Mouse (Mus musculus): ENCODE measurements at regions not wholly inside any gene's neighbourhood (a gene's known extent, or its start where the extent isn't known, plus 50 kb on each side); places are given as distances from the start of the nearest gene placed in this dataset.

GRCm38 (mm10) chr13:11490766-11491165 lies 616.0 kb downstream of the Ryr2 start:
- H3K27me3 ChIP-seq = no peaks in the 10 kb centered on the region
- ChIA-PET CTCF (no interaction called here), POLR2A (no interaction called here)
- TF ChIP-seq CTCF (IDR thresholded peaks at IDR 0.05) = no peak
- no peak for DNase-seq (ENCODE audit: low read depth, low spot score)
- ATAC-seq = no peak
- in situ Hi-C loops (cut with MboI; ENCODE audit: low pct_unique_long_range_greater_than_20kb) = no loop called here

DNA sequence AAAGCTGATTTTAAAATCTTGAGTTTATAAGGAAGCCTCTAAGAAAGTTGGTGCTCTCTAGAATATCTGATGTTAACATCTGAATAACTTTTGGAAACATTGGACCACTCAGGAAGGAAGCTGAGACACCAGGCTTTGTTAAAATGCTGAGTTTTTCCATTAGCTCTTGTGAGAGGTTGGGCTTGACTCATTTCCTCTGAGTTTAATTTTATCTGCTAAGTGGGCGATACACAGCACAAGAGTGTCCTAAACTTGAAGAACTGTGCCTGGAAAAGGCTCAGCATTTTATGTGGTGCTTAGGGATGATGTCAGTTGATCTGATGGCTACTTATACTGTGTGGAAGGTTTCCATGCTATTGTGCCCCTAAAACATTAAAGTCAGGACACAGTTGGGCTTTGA lies 623.6 kb downstream of the Ryr2 start:
- CTCF ChIA-PET = no interaction called here
- no peak for ATAC-seq
- TF ChIP-seq CTCF (IDR thresholded peaks at IDR 0.05) = no peak
- DNase-seq (ENCODE audit: low read depth, low spot score) = no peak
- no peaks in the 10 kb centered on the region for H3K27me3 ChIP-seq
- POLR2A ChIA-PET = interaction anchor here (0.7 kb wide), 1 partner anchor 635 kb away, joined by 3 read pairs; no protein-coding TSS in a partner anchor
- in situ Hi-C loops (cut with MboI; ENCODE audit: low pct_unique_long_range_greater_than_20kb) = no loop called here

DNA sequence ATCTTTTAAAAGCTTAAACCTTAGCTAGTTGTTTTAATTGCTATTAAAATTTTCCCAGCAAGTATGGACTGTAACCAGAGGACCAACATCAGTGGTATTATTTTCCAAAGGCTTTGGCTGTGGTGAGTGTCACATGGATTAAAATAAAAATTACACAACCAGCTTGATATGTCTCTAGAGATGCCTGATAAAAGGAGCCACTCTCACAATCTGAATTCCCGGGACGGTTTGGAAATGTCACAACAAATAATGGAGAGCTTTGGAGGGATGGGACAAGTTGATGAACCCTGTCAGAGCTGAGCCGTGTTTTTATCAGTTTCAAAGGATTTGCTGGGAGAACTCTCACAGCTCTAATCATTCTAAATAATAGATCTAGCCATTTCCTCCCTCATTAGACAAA lies 624.0 kb downstream of the Ryr2 start:
- ChIA-PET POLR2A (interaction anchor here (0.7 kb wide), 1 partner anchor 635 kb away, joined by 3 read pairs; no protein-coding TSS in a partner anchor), CTCF (no interaction called here)
- DNase-seq (ENCODE audit: low read depth, low spot score) (no peak), ATAC-seq (no peak)
- H3K27me3 ChIP-seq = no peaks in the 10 kb centered on the region
- in situ Hi-C loops (cut with MboI; ENCODE audit: low pct_unique_long_range_greater_than_20kb) = no loop called here
- TF ChIP-seq CTCF (IDR thresholded peaks at IDR 0.05) = no peak

DNA sequence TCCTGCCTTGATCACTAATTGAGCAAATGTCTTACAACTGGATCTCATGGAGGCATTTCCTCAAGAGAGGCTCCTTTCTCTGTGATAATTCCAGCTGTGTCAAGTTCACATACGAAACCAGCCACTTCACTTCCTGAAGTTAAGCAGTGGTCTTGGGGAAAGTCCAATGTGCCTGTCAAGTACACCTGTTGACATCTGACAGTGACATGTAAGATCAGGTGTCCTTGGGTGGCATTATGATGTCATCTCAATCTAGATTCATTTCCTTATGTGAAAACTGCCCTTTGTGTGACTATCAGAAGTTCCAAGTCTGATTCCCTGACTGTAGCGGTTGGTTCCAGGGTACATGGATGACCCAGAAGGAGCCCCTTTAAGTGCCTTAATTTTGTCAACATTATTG lies 646.5 kb downstream of the Ryr2 start:
- no peak for TF ChIP-seq CTCF (IDR thresholded peaks at IDR 0.05)
- ATAC-seq (no peak), DNase-seq (ENCODE audit: low read depth, low spot score) (no peak)
- ChIA-PET POLR2A (no interaction called here), CTCF (no interaction called here)
- in situ Hi-C loops (cut with MboI; ENCODE audit: low pct_unique_long_range_greater_than_20kb) = no loop called here
- H3K27me3 ChIP-seq = no peaks in the 10 kb centered on the region

DNA sequence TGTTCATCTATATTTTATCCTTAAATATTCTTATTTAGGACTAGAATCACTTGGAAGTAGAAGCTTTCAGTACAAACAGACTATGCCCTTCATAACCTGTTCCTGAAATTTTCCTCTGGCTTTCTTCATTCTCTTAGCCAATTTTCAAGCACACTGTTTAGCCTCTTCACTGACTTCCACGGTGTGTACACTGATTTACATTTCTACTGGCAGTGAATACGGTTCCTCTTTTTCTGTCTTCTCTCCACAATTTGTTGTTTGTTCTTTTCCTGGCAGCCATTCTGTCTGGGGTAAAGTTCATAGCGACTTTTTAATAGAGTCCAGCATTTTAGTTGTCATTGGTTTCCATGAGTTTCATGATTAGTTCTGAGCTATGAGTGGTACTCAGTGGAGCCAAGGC lies 651.6 kb downstream of the Ryr2 start:
- no peak for DNase-seq (ENCODE audit: low read depth, low spot score)
- POLR2A ChIA-PET = no interaction called here
- no peaks in the 10 kb centered on the region for H3K27me3 ChIP-seq
- in situ Hi-C loops (cut with MboI; ENCODE audit: low pct_unique_long_range_greater_than_20kb) = no loop called here
- ATAC-seq = no peak
- no peak for TF ChIP-seq CTCF (IDR thresholded peaks at IDR 0.05)
- CTCF ChIA-PET = no interaction called here

GRCm38 (mm10) chr13:11452448-11452847 lies 654.3 kb downstream of the Ryr2 start:
- no peak for TF ChIP-seq CTCF (IDR thresholded peaks at IDR 0.05)
- POLR2A ChIA-PET = no interaction called here

GRCm38 (mm10) chr13:11432465-11433339 lies 674.0 kb downstream of the Ryr2 start:
- no peak for TF ChIP-seq CTCF (IDR thresholded peaks at IDR 0.05)
- ChIA-PET POLR2A (no interaction called here), CTCF (no interaction called here)
- DNase-seq (ENCODE audit: low read depth, low spot score) (no peak), ATAC-seq (no peak)
- in situ Hi-C loops (cut with MboI; ENCODE audit: low pct_unique_long_range_greater_than_20kb) = no loop called here
- no peaks in the 10 kb centered on the region for H3K27me3 ChIP-seq

More at GRCm38 (mm10) chr13:11452448-11452847, 654.3 kb downstream of the Ryr2 start:
- no peaks in the 10 kb centered on the region for H3K27me3 ChIP-seq
- CTCF ChIA-PET = no interaction called here
- DNase-seq (ENCODE audit: low read depth, low spot score) (no peak), ATAC-seq (no peak)
- in situ Hi-C loops (cut with MboI; ENCODE audit: low pct_unique_long_range_greater_than_20kb) = no loop called here

- CTCF ChIA-PET = interaction anchor here (1.5 kb wide), 1 partner anchor 12 kb away, joined by 3 read pairs; no protein-coding TSS in a partner anchor
- DNase-seq (ENCODE audit: low read depth, low spot score) (no peak), ATAC-seq (no peak)
- in situ Hi-C loops (cut with MboI; ENCODE audit: low pct_unique_long_range_greater_than_20kb) = no loop called here
- POLR2A ChIA-PET = no interaction called here
- H3K27me3 ChIP-seq = no peaks in the 10 kb centered on the region
- no peak for TF ChIP-seq CTCF (IDR thresholded peaks at IDR 0.05)
These were observed 679.9 kb downstream of the Ryr2 start for GRCm38 (mm10) chr13:11426820-11427219.

- ChIA-PET POLR2A (interaction anchor here (0.5 kb wide), 1 partner anchor 97 kb away, joined by 7 read pairs; no protein-coding TSS in a partner anchor), CTCF (no interaction called here)
- no peak for TF ChIP-seq CTCF (IDR thresholded peaks at IDR 0.05)
- no peaks in the 10 kb centered on the region for H3K27me3 ChIP-seq
- no peak for DNase-seq (ENCODE audit: low read depth, low spot score)
- no peak for ATAC-seq
- in situ Hi-C loops (cut with MboI; ENCODE audit: low pct_unique_long_range_greater_than_20kb) = no loop called here
These were observed 714.7 kb downstream of the Ryr2 start for GRCm38 (mm10) chr13:11392027-11392426.

- ATAC-seq (no peak), DNase-seq (ENCODE audit: low read depth, low spot score) (no peak)
- ChIA-PET CTCF (no interaction called here), POLR2A (no interaction called here)
- no peak for TF ChIP-seq CTCF (IDR thresholded peaks at IDR 0.05)
- in situ Hi-C loops (cut with MboI; ENCODE audit: low pct_unique_long_range_greater_than_20kb) = no loop called here
- no peaks in the 10 kb centered on the region for H3K27me3 ChIP-seq
These were observed 731.3 kb downstream of the Ryr2 start for GRCm38 (mm10) chr13:11375452-11375851.

- TF ChIP-seq CTCF (IDR thresholded peaks at IDR 0.05) = no peak
- ATAC-seq = no peak
- ChIA-PET CTCF (no interaction called here), POLR2A (no interaction called here)
- H3K27me3 ChIP-seq = no peaks in the 10 kb centered on the region
- DNase-seq (ENCODE audit: low read depth, low spot score) = no peak
- in situ Hi-C loops (cut with MboI; ENCODE audit: low pct_unique_long_range_greater_than_20kb) = no loop called here
These were observed 737.3 kb downstream of the Ryr2 start for GRCm38 (mm10) chr13:11369456-11369855.

- ChIA-PET CTCF (no interaction called here), POLR2A (no interaction called here)
- in situ Hi-C loops (cut with MboI; ENCODE audit: low pct_unique_long_range_greater_than_20kb) = no loop called here
- ATAC-seq (no peak), DNase-seq (ENCODE audit: low read depth, low spot score) (no peak)
- TF ChIP-seq CTCF (IDR thresholded peaks at IDR 0.05) = no peak
- no peaks in the 10 kb centered on the region for H3K27me3 ChIP-seq
These were observed 743.9 kb downstream of the Ryr2 start for GRCm38 (mm10) chr13:11362872-11363271.
